Mouse (Mus musculus): ENCODE results near the gene Krt1. TPM values are rescaled to one million over a fixed set of nuclear protein-coding genes. Genes with fewer than 3 reads are reported as not detected.

Gene Krt1
- polyA plus RNA-seq, 1 experiment from 2014 or later = 0.28 TPM

GRCm38 (mm10) chr15:101858673-101859425 lies 8.3 kb upstream of the Krt1 start:
- peaks cover 93% of the 10 kb centered on the region for H3K27me3 ChIP-seq (replicated peaks)
- peaks cover 22% of the 10 kb centered on the region for H3K4me1 ChIP-seq
- H3K4me3 ChIP-seq = peak overlapping the region; percentile 53
- ATAC-seq (ENCODE audit: extremely low read depth, insufficient number of reproducible peaks, low FRiP score, low TSS enrichment) = no peak
- no peaks in the 10 kb centered on the region for H3K36me3 ChIP-seq
- H3K27ac ChIP-seq (replicated peaks) = no peak overlapping the region
- peak overlapping the region; percentile 71; the same call in 1 of the 2 replicates for H3K9ac ChIP-seq
- 7% methylated on average over 11 of the region's 11 CpGs for whole genome bisulfite sequencing
- H3K9me3 ChIP-seq = no peaks in the 10 kb centered on the region
- peak overlapping the region; percentile 91 for H3K4me2 ChIP-seq

- no peaks in the 10 kb centered on the region for H3K9me3 ChIP-seq
- H3K27me3 ChIP-seq (replicated peaks) = peaks cover 97% of the 10 kb centered on the region
- no peak overlapping the region for H3K27ac ChIP-seq (replicated peaks)
- no peaks in the 10 kb centered on the region for H3K36me3 ChIP-seq
- H3K4me2 ChIP-seq = no peak overlapping the region
- WGBS = 42% methylated on average over 5 of the region's 5 CpGs
- peaks cover 22% of the 10 kb centered on the region for H3K4me1 ChIP-seq
- no peak overlapping the region for H3K4me3 ChIP-seq
- no peak overlapping the region for H3K9ac ChIP-seq
- ATAC-seq (ENCODE audit: extremely low read depth, insufficient number of reproducible peaks, low FRiP score, low TSS enrichment) = no peak
Measured at GRCm38 (mm10) chr15:101856696-101857095, 6.1 kb upstream of the Krt1 start.

GRCm38 (mm10) chr15:101855732-101856131 lies 5.1 kb upstream of the Krt1 start:
- Histone ChIP-seq H3K27ac (replicated peaks) (no peak overlapping the region), H3K36me3 (no peaks in the 10 kb centered on the region), H3K4me1 (peaks cover 22% of the 10 kb centered on the region), H3K9ac (no peak overlapping the region), H3K9me3 (no peaks in the 10 kb centered on the region), H3K27me3 (replicated peaks) (peaks cover 97% of the 10 kb centered on the region), H3K4me3 (no peak overlapping the region), H3K4me2 (no peak overlapping the region)
- ATAC-seq (ENCODE audit: extremely low read depth, insufficient number of reproducible peaks, low FRiP score, low TSS enrichment) = no peak
- 57% methylated on average over 3 of the region's 3 CpGs for WGBS

- WGBS = 14% methylated on average over 5 of the region's 5 CpGs
- peaks cover 12% of the 10 kb centered on the region for H3K4me1 ChIP-seq
- no peak for ATAC-seq (ENCODE audit: extremely low read depth, insufficient number of reproducible peaks, low FRiP score, low TSS enrichment)
- peaks cover 96% of the 10 kb centered on the region for H3K27me3 ChIP-seq (replicated peaks)
- no peak overlapping the region for H3K4me3 ChIP-seq
- no peak overlapping the region for H3K27ac ChIP-seq (replicated peaks)
- no peaks in the 10 kb centered on the region for H3K36me3 ChIP-seq
- H3K9me3 ChIP-seq = no peaks in the 10 kb centered on the region
- H3K9ac ChIP-seq = no peak overlapping the region
- H3K4me2 ChIP-seq = no peak overlapping the region
Measured at GRCm38 (mm10) chr15:101854294-101854693, 3.7 kb upstream of the Krt1 start.

DNA sequence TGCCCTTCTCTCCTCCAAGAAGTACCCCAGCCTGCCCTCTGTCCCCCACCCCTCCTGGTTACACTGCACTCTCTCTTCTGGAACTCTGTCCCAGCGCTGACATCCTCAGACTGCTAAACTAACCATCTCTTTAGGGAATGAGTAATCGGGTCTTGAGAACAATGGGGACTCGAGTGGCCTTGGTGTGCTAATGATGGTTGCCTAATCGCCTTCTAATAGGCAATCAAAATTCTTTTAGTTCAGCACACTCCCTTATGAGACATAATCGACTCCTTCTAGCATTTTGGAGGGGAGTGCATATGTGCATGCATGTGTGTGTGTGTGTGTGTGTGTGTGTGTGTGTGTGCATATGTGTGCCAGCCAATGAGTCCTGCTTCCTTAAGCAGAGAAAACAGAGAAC lies 2.0 kb upstream of the Krt1 start:
- Histone ChIP-seq H3K27ac (replicated peaks) (no peak overlapping the region), H3K9me3 (no peaks in the 10 kb centered on the region), H3K4me1 (0 out of 2 replicates have a peak, but pooled peaks cover 5% of the 10 kb centered on the region), H3K4me2 (no peak overlapping the region), H3K27me3 (replicated peaks) (peaks cover 96% of the 10 kb centered on the region), H3K9ac (no peak overlapping the region), H3K4me3 (no peak overlapping the region), H3K36me3 (no peaks in the 10 kb centered on the region)
- ATAC-seq (ENCODE audit: extremely low read depth, insufficient number of reproducible peaks, low FRiP score, low TSS enrichment) = no peak
- WGBS = 47% methylated on average over 5 of the region's 5 CpGs

GRCm38 (mm10) chr15:101845971-101846403 lies 4.6 kb downstream of the Krt1 start:
- peak overlapping the region; percentile 81 for H3K9ac ChIP-seq
- 2% methylated on average over 36 of the region's 37 CpGs for WGBS
- no peaks in the 10 kb centered on the region for H3K36me3 ChIP-seq
- peaks cover 10% of the 10 kb centered on the region; the same call in 1 of the 2 replicates for H3K4me1 ChIP-seq
- peak overlapping the region; percentile 84 for H3K4me2 ChIP-seq
- no peak for ATAC-seq (ENCODE audit: extremely low read depth, insufficient number of reproducible peaks, low FRiP score, low TSS enrichment)
- peaks cover 82% of the 10 kb centered on the region for H3K27me3 ChIP-seq (replicated peaks)
- H3K4me3 ChIP-seq = peak overlapping the region; percentile 61
- no peaks in the 10 kb centered on the region for H3K9me3 ChIP-seq
- H3K27ac ChIP-seq (replicated peaks) = no peak overlapping the region

DNA sequence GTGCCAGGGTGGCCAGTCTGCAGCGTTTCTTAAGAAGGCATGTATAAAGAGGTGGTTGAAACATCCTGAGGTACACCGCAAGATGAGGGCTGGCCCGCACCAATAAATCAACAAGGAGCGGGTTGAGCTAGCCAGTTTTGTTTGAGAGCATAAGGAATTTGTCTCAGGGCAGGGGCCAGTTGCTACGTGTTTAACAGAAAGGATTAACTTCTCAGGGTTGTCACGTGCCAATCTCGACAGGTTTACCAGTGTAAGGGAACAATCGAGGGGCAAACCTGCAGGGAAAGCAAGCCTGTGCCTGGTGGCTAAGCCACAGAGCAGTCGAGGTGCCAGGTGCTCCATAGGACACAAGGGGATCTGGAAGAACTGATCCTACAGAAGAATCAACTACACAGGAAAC lies 7.4 kb downstream of the Krt1 start:
- no peak overlapping the region for H3K9ac ChIP-seq
- H3K4me3 ChIP-seq = no peak overlapping the region
- no peaks in the 10 kb centered on the region for H3K9me3 ChIP-seq
- H3K4me2 ChIP-seq = no peak overlapping the region
- WGBS = 62% methylated on average over 9 of the region's 9 CpGs
- peaks cover 70% of the 10 kb centered on the region for H3K27me3 ChIP-seq (replicated peaks)
- no peak overlapping the region for H3K27ac ChIP-seq (replicated peaks)
- ATAC-seq (ENCODE audit: extremely low read depth, insufficient number of reproducible peaks, low FRiP score, low TSS enrichment) = no peak
- no peaks in the 10 kb centered on the region for H3K36me3 ChIP-seq
- peaks cover 10% of the 10 kb centered on the region; the same call in 1 of the 2 replicates for H3K4me1 ChIP-seq

- no peaks in the 10 kb centered on the region for H3K36me3 ChIP-seq
- no peak overlapping the region for H3K4me2 ChIP-seq
- H3K27ac ChIP-seq (replicated peaks) = no peak overlapping the region
- no peaks in the 10 kb centered on the region for H3K4me1 ChIP-seq
- WGBS = 47% methylated on average over 5 of the region's 5 CpGs
- H3K4me3 ChIP-seq = no peak overlapping the region
- peaks cover 34% of the 10 kb centered on the region for H3K27me3 ChIP-seq (replicated peaks)
- no peaks in the 10 kb centered on the region for H3K9me3 ChIP-seq
- no peak for ATAC-seq (ENCODE audit: extremely low read depth, insufficient number of reproducible peaks, low FRiP score, low TSS enrichment)
- no peak overlapping the region for H3K9ac ChIP-seq
Measured at GRCm38 (mm10) chr15:101834784-101835328, 15.7 kb downstream of the Krt1 start.

DNA sequence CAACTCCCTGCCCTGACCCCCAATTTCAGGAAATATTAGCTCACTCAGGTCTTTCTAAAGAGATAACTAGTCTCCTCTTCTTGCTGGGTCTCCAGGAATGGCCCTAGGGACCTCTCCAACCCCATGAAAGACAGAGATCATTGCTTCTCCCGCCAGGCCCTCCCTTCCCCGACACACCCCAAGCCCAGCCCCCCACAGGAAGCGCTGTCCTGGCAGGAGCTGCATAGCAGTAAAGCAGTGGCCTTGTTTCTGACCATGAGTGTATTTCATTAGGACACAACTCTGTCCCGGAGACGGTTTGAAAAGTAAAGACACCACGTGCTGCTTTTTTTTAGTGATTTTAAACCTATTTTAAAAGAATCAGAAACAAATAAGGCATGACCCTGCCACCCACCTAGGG lies 17.5 kb downstream of the Krt1 start:
- no peak overlapping the region for H3K4me3 ChIP-seq
- H3K9me3 ChIP-seq = no peaks in the 10 kb centered on the region
- H3K4me1 ChIP-seq = no peaks in the 10 kb centered on the region
- no peak overlapping the region for H3K9ac ChIP-seq
- no peaks in the 10 kb centered on the region for H3K36me3 ChIP-seq
- WGBS = 37% methylated on average over 6 of the region's 6 CpGs
- no peak overlapping the region for H3K4me2 ChIP-seq
- ATAC-seq (ENCODE audit: extremely low read depth, insufficient number of reproducible peaks, low FRiP score, low TSS enrichment) = no peak
- peaks cover 32% of the 10 kb centered on the region; the same call in 1 of the 2 replicates for H3K27me3 ChIP-seq (replicated peaks)
- no peak overlapping the region for H3K27ac ChIP-seq (replicated peaks)

DNA sequence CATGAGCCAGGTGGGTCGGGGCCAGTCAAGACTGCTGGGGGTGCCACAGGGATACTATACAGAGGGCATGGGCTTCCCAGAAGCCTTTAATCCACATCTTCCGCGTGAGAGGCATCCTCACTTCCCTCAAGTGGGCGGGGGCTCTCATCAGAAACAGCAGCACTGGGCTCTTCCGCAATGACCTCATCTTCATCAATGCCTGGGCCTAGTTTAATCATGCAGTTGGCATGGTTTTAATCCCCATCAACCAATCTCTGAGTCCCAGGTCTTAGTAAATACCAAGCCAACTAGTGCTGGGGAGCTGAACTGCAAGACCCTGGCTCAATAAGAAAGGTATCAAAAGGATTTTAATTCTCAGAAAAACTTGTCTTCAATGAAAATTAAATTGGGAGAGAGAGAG lies 21.2 kb downstream of the Krt1 start:
- no peak overlapping the region for H3K27ac ChIP-seq (replicated peaks)
- H3K9ac ChIP-seq = no peak overlapping the region
- no peaks in the 10 kb centered on the region for H3K36me3 ChIP-seq
- H3K4me3 ChIP-seq = no peak overlapping the region
- H3K4me1 ChIP-seq = no peaks in the 10 kb centered on the region
- no peak overlapping the region for H3K4me2 ChIP-seq
- peaks cover 27% of the 10 kb centered on the region for H3K27me3 ChIP-seq (replicated peaks)
- ATAC-seq (ENCODE audit: extremely low read depth, insufficient number of reproducible peaks, low FRiP score, low TSS enrichment) = no peak
- 56% methylated on average over 5 of the region's 5 CpGs for WGBS
- no peaks in the 10 kb centered on the region for H3K9me3 ChIP-seq

DNA sequence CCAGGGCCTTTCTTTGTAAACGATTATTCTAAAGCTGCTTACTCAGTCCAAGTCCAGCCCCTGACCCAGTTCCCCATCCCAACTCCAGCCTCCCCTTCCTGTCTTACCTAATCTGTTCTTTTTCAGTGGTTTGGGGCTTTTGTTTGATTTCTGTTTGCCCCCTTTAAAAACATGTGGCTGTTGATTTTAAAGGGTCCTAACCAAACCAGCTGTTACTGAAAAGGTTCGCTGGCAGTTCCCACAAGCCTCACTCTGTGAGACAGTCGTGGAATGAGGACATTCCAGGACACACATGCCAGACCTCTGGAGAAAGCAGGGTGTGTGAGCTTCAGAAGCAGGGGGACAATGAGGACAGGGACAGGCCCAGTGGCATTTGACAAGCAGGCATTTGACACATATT lies 28.8 kb downstream of the Krt1 start:
- H3K4me3 ChIP-seq = no peak overlapping the region
- H3K4me2 ChIP-seq = no peak overlapping the region
- H3K9ac ChIP-seq = no peak overlapping the region
- no peaks in the 10 kb centered on the region for H3K36me3 ChIP-seq
- no peak for ATAC-seq (ENCODE audit: extremely low read depth, insufficient number of reproducible peaks, low FRiP score, low TSS enrichment)
- H3K27me3 ChIP-seq (replicated peaks) = peaks cover 41% of the 10 kb centered on the region
- H3K4me1 ChIP-seq = no peaks in the 10 kb centered on the region
- H3K27ac ChIP-seq (replicated peaks) = no peak overlapping the region
- H3K9me3 ChIP-seq = no peaks in the 10 kb centered on the region
- 22% methylated on average over 3 of the region's 3 CpGs for WGBS

- peaks cover 52% of the 10 kb centered on the region for H3K27me3 ChIP-seq (replicated peaks)
- no peak within 1 kb of the TSS for H3K4me3 ChIP-seq
- H3K27ac ChIP-seq (replicated peaks) = no peak within 1 kb of the TSS
- 57% methylated on average over 16 of the region's 16 CpGs for WGBS
- no peak within 1 kb of the TSS for H3K9ac ChIP-seq
- ATAC-seq (ENCODE audit: extremely low read depth, insufficient number of reproducible peaks, low FRiP score, low TSS enrichment) = no peak
- H3K4me1 ChIP-seq = no peaks in the 10 kb centered on the region
- H3K4me2 ChIP-seq = no peak within 1 kb of the TSS
- H3K9me3 ChIP-seq = no peaks in the 10 kb centered on the region
- H3K36me3 ChIP-seq = no peaks in the 10 kb centered on the region
Measured at GRCm38 (mm10) chr15:101817875-101818274, 32.7 kb downstream of the Krt1 start, which contains the start of gene Krt2. Gene Krt2 (minus strand): TSS chr15:101818169.

Data from heart, embryonic 13.5 days (tissue).